Mouse (Mus musculus) layer of hippocampus, adult 2 months (tissue): ENCODE measurements around the gene Pfkl. TPM values are rescaled to one million over a fixed set of nuclear protein-coding genes. Genes with fewer than 3 reads are reported as not detected.

ENCODE experiments used
- DNase-seq, 2 experiments: peaks; one replicate each; pipeline ENCODE4 v3.0.0; 2022; ENCODE audit warnings: low spot score in 2 of 2
- H3K27ac ChIP-seq: fragments of 200-600 bp; 2 replicates; pipeline ENCODE4 v1.8.1; 2022
- H3K4me3 ChIP-seq: fragments of 200-600 bp; 2 replicates; pipeline ENCODE4 v1.8.1; 2022; ENCODE audit warnings: mild to moderate bottlenecking
- CTCF ChIP-seq: fragments of 200-600 bp; conservative IDR thresholded peaks from 2 replicates; pipeline ENCODE4 v1.8.1; 2022; ENCODE audit warnings: antibody characterized with exemption, mild to moderate bottlenecking, moderate library complexity
- total RNA-seq, 2 experiments: library from RNA; stranded (reverse); gene quantifications; 2 replicates each; pipeline ENCODE4 v1.2.3; 2021

Gene Pfkl
- total RNA-seq, 2 experiments from 2014 or later, result 232 to 233 TPM

DNA sequence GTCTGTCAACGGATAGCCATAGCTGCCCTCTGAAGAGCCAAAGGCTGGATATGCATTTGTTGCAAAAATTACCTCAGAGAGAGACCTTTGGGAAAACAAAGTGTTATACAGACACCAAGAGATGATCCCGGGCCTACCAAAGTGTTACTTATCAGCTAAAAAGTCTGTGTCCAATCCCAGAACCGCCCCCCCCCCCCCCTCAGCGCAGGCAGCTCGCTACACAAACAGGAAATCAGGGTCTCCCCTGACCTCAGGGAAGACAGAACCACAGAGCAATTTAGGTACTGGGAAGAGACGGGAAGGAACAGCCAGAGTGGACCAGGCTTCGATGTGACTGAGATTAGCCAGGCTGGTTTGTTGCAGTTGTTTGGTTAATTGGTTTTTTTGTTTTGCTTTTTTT, 2.7 kb downstream of the Pfkl start:
- no peak for TF ChIP-seq CTCF
- peak overlapping the region; percentile 99 for H3K27ac ChIP-seq
- H3K4me3 ChIP-seq, result no peak overlapping the region; the same call in 1 of the 2 replicates
- no peak for DNase-seq

- TF ChIP-seq CTCF, result no peak
- Histone ChIP-seq H3K4me3 (no peak overlapping the region), H3K27ac (peak overlapping the region; percentile 91)
- DNase-seq, result no peak
These were observed 4.0 kb downstream of the Pfkl start for GRCm38 (mm10) chr10:78005791-78006438.

GRCm38 (mm10) chr10:78004479-78005100, 5.3 kb downstream of the Pfkl start:
- peak overlapping the region; percentile 91 for H3K27ac ChIP-seq
- DNase-seq, result peak in 1 of 2 experiments; percentile 33
- TF ChIP-seq CTCF, result no peak

GRCm38 (mm10) chr10:78002316-78002715, 7.6 kb downstream of the Pfkl start:
- no peak for DNase-seq

More at GRCm38 (mm10) chr10:78004479-78005100, 5.3 kb downstream of the Pfkl start:
- H3K4me3 ChIP-seq, result no peak overlapping the region

GRCm38 (mm10) chr10:78001796-78002195, 8.1 kb downstream of the Pfkl start:
- DNase-seq, result peak; percentile 90
- no peak for TF ChIP-seq CTCF
- Histone ChIP-seq H3K4me3 (no peak overlapping the region), H3K27ac (peak overlapping the region; percentile 91)

More at GRCm38 (mm10) chr10:78002316-78002715, 7.6 kb downstream of the Pfkl start:
- TF ChIP-seq CTCF, result no peak
- H3K4me3 ChIP-seq, result no peak overlapping the region
- H3K27ac ChIP-seq, result peak overlapping the region; percentile 91

GRCm38 (mm10) chr10:78000200-78000599, 9.7 kb downstream of the Pfkl start:
- DNase-seq, result no peak
- no peak overlapping the region for H3K27ac ChIP-seq
- H3K4me3 ChIP-seq, result no peak overlapping the region
- no peak for TF ChIP-seq CTCF

GRCm38 (mm10) chr10:77995639-77996038, 14.2 kb downstream of the Pfkl start:
- no peak for DNase-seq
- Histone ChIP-seq H3K4me3 (no peak overlapping the region), H3K27ac (no peak overlapping the region)
- no peak for TF ChIP-seq CTCF

DNA sequence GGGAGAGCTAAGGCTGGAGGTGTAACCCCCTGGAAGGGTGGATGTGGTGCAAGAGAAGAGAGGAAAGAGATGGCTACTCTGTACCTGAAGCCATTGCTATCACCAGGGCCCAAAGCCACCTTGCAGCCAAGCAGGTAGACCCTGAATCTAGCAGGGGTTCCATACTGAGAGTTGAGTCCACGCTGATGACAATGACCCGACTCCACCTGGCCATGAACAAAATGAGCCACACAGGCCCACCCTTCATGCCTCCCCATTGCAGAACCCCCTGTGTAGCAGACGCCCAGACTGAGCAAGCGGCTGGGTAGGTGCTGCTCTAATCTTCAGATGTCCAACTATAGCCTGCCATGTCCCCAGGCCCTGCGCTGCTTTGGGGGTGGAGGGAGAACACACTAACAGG, 24.1 kb downstream of the Pfkl start:
- no peak for DNase-seq
- H3K27ac ChIP-seq, result peak overlapping the region; percentile 71; the same call in 1 of the 2 replicates
- H3K4me3 ChIP-seq, result no peak overlapping the region
- no peak for TF ChIP-seq CTCF

GRCm38 (mm10) chr10:77984660-77985059, 25.2 kb downstream of the Pfkl start:
- peak; percentile 67 to 85 for DNase-seq
- H3K4me3 ChIP-seq, result no peak overlapping the region
- TF ChIP-seq CTCF, result peak; percentile 96
- peak overlapping the region; percentile 71 for H3K27ac ChIP-seq

- TF ChIP-seq CTCF, result peak; percentile 12; the same call in 1 of the 2 replicates
- peak; percentile 98 to 100 for DNase-seq
- H3K27ac ChIP-seq, result peak within 1 kb of the TSS; percentile 85
- peak within 1 kb of the TSS; percentile 66 for H3K4me3 ChIP-seq
These were observed 31.2 kb downstream of the Pfkl start, which contains the start of gene 1810043G02Rik for GRCm38 (mm10) chr10:77978351-77979350. Gene 1810043G02Rik (plus strand): TSS chr10:77978524.

- no peak for DNase-seq
- H3K27ac ChIP-seq, result no peak overlapping the region
- no peak for TF ChIP-seq CTCF
- H3K4me3 ChIP-seq, result no peak overlapping the region
These were observed 33.3 kb downstream of the Pfkl start for GRCm38 (mm10) chr10:77976458-77977150.

- Histone ChIP-seq H3K4me3 (no peak overlapping the region), H3K27ac (no peak overlapping the region)
- no peak for DNase-seq
- TF ChIP-seq CTCF, result no peak
These were observed 34.2 kb downstream of the Pfkl start for GRCm38 (mm10) chr10:77975653-77976052.
